Mouse (Mus musculus) small intestine, adult 10 weeks (tissue): ENCODE data around the gene Gm21650. TPM values are rescaled to one million over a fixed set of nuclear protein-coding genes. Genes with fewer than 3 reads are reported as not detected.

Experiments
- polyA plus RNA-seq: library from polyadenylated mRNA; stranded (reverse); fragments of 350-450 nt; fragmentation: Illumina TruSeq; extraction: RNeasy Lipid Tissue Mini Kit (QIAGEN cat#74804); gene quantifications from one replicate; pipeline ENCODE4 v1.2.3, GENCODE M21; 2014; ENCODE audit warnings: low replicate concordance

Gene Gm21650
- not detected for polyA plus RNA-seq

GRCm38 (mm10) chrY:77692508-77692907 is at the start of gene Gm21650:
Gene Gm21650 (plus strand): TSS chrY:77692808.

